Mouse (Mus musculus): ENCODE data around the gene Myo10. TPM values are rescaled to one million over a fixed set of nuclear protein-coding genes. Genes with fewer than 3 reads are reported as not detected.
A peak's percentile ranks its signal among the peaks of the same experiment; 100 is the strongest.

Gene Myo10
- polyA plus RNA-seq (2012; rRNA removed), result 14.1 and 20.8 TPM in 2 replicates

GRCm38 (mm10) chr15:25622200-25622866, at the start of gene Myo10:
Myo10 (plus strand) TSS chr15:25622525.
- TF ChIP-seq CTCF (IDR thresholded peaks at IDR 0.05; ENCODE audit: extremely low read depth, insufficient read length, insufficient replicate concordance, low read depth, low read length) (no peak), POLR2A (IDR thresholded peaks at IDR 0.05; ENCODE audit: low read depth, low read length) (peak; percentile 97)
- peaks cover 14% of the 10 kb centered on the region; the same call in 1 of the 2 replicates for H3K4me1 ChIP-seq (ENCODE audit: control insufficient read depth, insufficient read depth, insufficient read length, low read length)
- WGBS, result under 1% methylated on average over 53 of the region's 53 CpGs
- H3K36me3 ChIP-seq (ENCODE audit: control insufficient read depth, insufficient read depth, low read length), result no peaks in the 10 kb centered on the region
- no peaks in the 10 kb centered on the region for H3K27me3 ChIP-seq (ENCODE audit: control insufficient read depth, insufficient read depth, low read length)
- peak within 1 kb of the TSS; percentile 79 for H3K27ac ChIP-seq (ENCODE audit: insufficient read depth, low read depth, low read length)
- H3K4me3 ChIP-seq (ENCODE audit: low read depth, low read length), result peak within 1 kb of the TSS; percentile 84

GRCm38 (mm10) chr15:25573113-25573512, 49.2 kb upstream of the Myo10 start:
- TF ChIP-seq POLR2A (IDR thresholded peaks at IDR 0.05; ENCODE audit: low read depth, low read length), result no peak
- TF ChIP-seq CTCF (IDR thresholded peaks at IDR 0.05; ENCODE audit: extremely low read depth, insufficient read length, insufficient replicate concordance, low read depth, low read length), result no peak
- H3K4me1 ChIP-seq (ENCODE audit: control insufficient read depth, insufficient read depth, insufficient read length, low read length), result peaks cover 6% of the 10 kb centered on the region; the same call in 1 of the 2 replicates
- no peaks in the 10 kb centered on the region for H3K27me3 ChIP-seq (ENCODE audit: control insufficient read depth, insufficient read depth, low read length)
- no peak overlapping the region for H3K27ac ChIP-seq (ENCODE audit: insufficient read depth, low read depth, low read length)
- H3K36me3 ChIP-seq (ENCODE audit: control insufficient read depth, insufficient read depth, low read length), result no peaks in the 10 kb centered on the region
- no peak overlapping the region for H3K4me3 ChIP-seq (ENCODE audit: low read depth, low read length)
- WGBS, result 57% methylated on average over 3 of the region's 3 CpGs

- Histone ChIP-seq H3K4me1 (ENCODE audit: control insufficient read depth, insufficient read depth, insufficient read length, low read length) (peaks cover 6% of the 10 kb centered on the region; the same call in 1 of the 2 replicates), H3K27me3 (ENCODE audit: control insufficient read depth, insufficient read depth, low read length) (no peaks in the 10 kb centered on the region), H3K36me3 (ENCODE audit: control insufficient read depth, insufficient read depth, low read length) (no peaks in the 10 kb centered on the region), H3K27ac (ENCODE audit: insufficient read depth, low read depth, low read length) (no peak overlapping the region), H3K4me3 (ENCODE audit: low read depth, low read length) (no peak overlapping the region)
- 23% methylated on average over 7 of the region's 7 CpGs for WGBS
- TF ChIP-seq POLR2A (IDR thresholded peaks at IDR 0.05; ENCODE audit: low read depth, low read length), result no peak
- TF ChIP-seq CTCF (IDR thresholded peaks at IDR 0.05; ENCODE audit: extremely low read depth, insufficient read length, insufficient replicate concordance, low read depth, low read length), result no peak
Observed at GRCm38 (mm10) chr15:25573876-25574601, 48.3 kb upstream of the Myo10 start.

GRCm38 (mm10) chr15:25577327-25578051, 44.8 kb upstream of the Myo10 start:
- TF ChIP-seq POLR2A (IDR thresholded peaks at IDR 0.05; ENCODE audit: low read depth, low read length) (no peak), CTCF (IDR thresholded peaks at IDR 0.05; ENCODE audit: extremely low read depth, insufficient read length, insufficient replicate concordance, low read depth, low read length) (no peak)
- Histone ChIP-seq H3K27ac (ENCODE audit: insufficient read depth, low read depth, low read length) (no peak overlapping the region), H3K27me3 (ENCODE audit: control insufficient read depth, insufficient read depth, low read length) (no peaks in the 10 kb centered on the region), H3K4me3 (ENCODE audit: low read depth, low read length) (no peak overlapping the region), H3K4me1 (ENCODE audit: control insufficient read depth, insufficient read depth, insufficient read length, low read length) (peaks cover 6% of the 10 kb centered on the region; the same call in 1 of the 2 replicates), H3K36me3 (ENCODE audit: control insufficient read depth, insufficient read depth, low read length) (no peaks in the 10 kb centered on the region)
- 87% methylated on average over 8 of the region's 8 CpGs for WGBS

- 79% methylated on average over 4 of the region's 4 CpGs for WGBS
Observed at GRCm38 (mm10) chr15:25578369-25578768, 44.0 kb upstream of the Myo10 start.

GRCm38 (mm10) chr15:25580731-25581130, 41.6 kb upstream of the Myo10 start:
- 78% methylated on average over 6 of the region's 6 CpGs for WGBS
- Histone ChIP-seq H3K27me3 (ENCODE audit: control insufficient read depth, insufficient read depth, low read length) (no peaks in the 10 kb centered on the region), H3K4me1 (ENCODE audit: control insufficient read depth, insufficient read depth, insufficient read length, low read length) (no peaks in the 10 kb centered on the region), H3K36me3 (ENCODE audit: control insufficient read depth, insufficient read depth, low read length) (no peaks in the 10 kb centered on the region), H3K4me3 (ENCODE audit: low read depth, low read length) (no peak overlapping the region), H3K27ac (ENCODE audit: insufficient read depth, low read depth, low read length) (no peak overlapping the region)
- TF ChIP-seq POLR2A (IDR thresholded peaks at IDR 0.05; ENCODE audit: low read depth, low read length), result no peak
- TF ChIP-seq CTCF (IDR thresholded peaks at IDR 0.05; ENCODE audit: extremely low read depth, insufficient read length, insufficient replicate concordance, low read depth, low read length), result no peak

More at GRCm38 (mm10) chr15:25578369-25578768, 44.0 kb upstream of the Myo10 start:
- Histone ChIP-seq H3K36me3 (ENCODE audit: control insufficient read depth, insufficient read depth, low read length) (no peaks in the 10 kb centered on the region), H3K27ac (ENCODE audit: insufficient read depth, low read depth, low read length) (no peak overlapping the region), H3K27me3 (ENCODE audit: control insufficient read depth, insufficient read depth, low read length) (no peaks in the 10 kb centered on the region), H3K4me1 (ENCODE audit: control insufficient read depth, insufficient read depth, insufficient read length, low read length) (peaks cover 6% of the 10 kb centered on the region; the same call in 1 of the 2 replicates), H3K4me3 (ENCODE audit: low read depth, low read length) (no peak overlapping the region)
- TF ChIP-seq CTCF (IDR thresholded peaks at IDR 0.05; ENCODE audit: extremely low read depth, insufficient read length, insufficient replicate concordance, low read depth, low read length) (no peak), POLR2A (IDR thresholded peaks at IDR 0.05; ENCODE audit: low read depth, low read length) (no peak)

Data from small intestine, adult 2 months (tissue).